Mouse (Mus musculus) bone marrow macrophage, adult 2 months (primary cell): Measurements from ENCODE around the gene Ccl5.

ENCODE experiments used
- CTCF ChIP-seq: IDR thresholded peaks from 2 replicates; pipeline ENCODE4 v1.5.1; 2012; ENCODE audit warnings: low read depth, mild to moderate bottlenecking, low read length, moderate library complexity
- POLR2A ChIP-seq: IDR thresholded peaks from 2 replicates; pipeline ENCODE4 v1.6.1; 2012; ENCODE audit warnings: mild to moderate bottlenecking, low read depth, low read length, borderline replicate concordance

GRCm38 (mm10) chr11:83566617-83567016, 36.3 kb upstream of the Ccl5 start:
- TF ChIP-seq POLR2A (no peak), CTCF (no peak)
